Mouse (Mus musculus) myocyte (in vitro differentiated cells): Measurements from ENCODE around the gene Srsf12.

Experiments
- MAX ChIP-seq: IDR thresholded peaks from one replicate; pipeline ENCODE4 v1.6.1; 2011; ENCODE audit warnings: low read depth, mild to moderate bottlenecking, control low read depth
- POLR2A ChIP-seq: IDR thresholded peaks from one replicate; pipeline ENCODE4 v1.6.1; 2011; ENCODE audit warnings: low read depth, mild to moderate bottlenecking, control low read depth, moderate library complexity; ENCODE audit not compliant: insufficient read length

DNA sequence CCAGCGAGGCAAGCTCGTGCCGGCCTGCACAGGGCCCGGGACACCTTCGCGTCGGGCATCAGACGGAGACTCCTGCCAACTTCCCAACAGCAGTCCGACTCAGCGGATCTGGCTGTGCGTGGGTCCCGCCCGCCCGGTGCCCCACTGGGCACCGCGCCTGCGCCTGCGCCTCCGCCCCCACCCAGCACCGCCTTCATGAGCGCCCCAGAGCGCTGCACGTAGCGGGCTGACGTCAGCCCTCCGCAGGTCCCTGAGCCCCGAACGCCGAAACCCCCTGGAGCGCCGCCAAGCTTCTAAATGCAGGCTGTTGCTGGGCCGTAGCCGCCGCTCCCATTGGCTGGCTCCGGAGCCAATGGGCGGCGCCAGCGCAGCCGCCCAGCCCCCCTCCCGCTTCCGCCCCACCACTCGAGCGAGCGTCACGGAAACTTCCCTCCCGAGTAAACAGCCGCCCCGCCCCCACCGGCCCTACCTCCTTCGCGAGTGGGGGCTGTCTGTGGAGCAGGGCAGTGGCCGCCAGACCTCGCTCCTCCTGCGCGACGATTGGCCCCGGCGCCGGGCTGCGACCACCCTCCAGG lies 38.8 kb downstream of the Srsf12 start:
- TF ChIP-seq POLR2A = peak; percentile 87
- TF ChIP-seq MAX = no peak
